Mouse (Mus musculus) left cerebral cortex, adult 11 months (tissue): ENCODE measurements around the gene Nos1ap.

Experiments
- DNase-seq: peaks from one replicate; pipeline ENCODE4 v3.0.0; 2022; ENCODE audit warnings: low spot score

Nos1ap gene

DNA sequence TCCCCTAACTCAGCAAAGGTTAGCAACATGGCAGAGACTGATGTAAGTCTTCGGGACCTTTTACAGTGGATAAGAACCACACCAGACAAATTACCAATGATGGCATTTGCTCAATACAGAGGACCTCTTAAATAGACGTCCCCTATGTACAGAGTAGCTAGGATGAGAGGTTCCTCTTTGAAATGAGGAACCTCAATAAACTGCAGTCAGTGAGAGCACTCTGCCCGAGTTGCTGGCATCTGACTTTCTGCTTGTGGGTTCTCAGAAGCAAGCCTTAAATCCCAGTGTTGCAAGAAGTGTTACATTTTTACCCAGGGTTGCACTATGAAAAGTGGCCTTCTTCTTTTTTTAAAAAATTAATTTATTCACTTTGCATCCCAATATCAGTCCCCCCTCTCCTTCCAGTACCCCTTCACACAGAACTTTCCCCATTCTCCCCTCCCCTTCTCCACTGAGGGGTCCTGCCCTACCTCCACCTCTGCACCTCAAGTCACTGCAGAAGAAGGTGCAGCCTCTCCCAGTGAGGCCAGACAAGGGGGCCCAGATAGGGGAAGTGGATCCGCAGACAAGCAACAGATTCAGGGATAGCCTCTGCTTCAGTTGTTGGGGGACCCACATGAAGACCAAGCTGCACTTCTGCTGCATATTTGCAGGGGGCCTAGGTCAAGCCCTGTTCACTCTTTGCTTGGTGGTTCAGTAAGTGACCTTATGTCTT lies 307.1 kb downstream of the Nos1ap start:
- no peak for DNase-seq

GRCm38 (mm10) chr1:170277016-170277415 lies 312.6 kb downstream of the Nos1ap start, which contains the start of gene Sh2d1b1:
Sh2d1b1 (plus strand) TSS chr1:170277320.
- no peak for DNase-seq

DNA sequence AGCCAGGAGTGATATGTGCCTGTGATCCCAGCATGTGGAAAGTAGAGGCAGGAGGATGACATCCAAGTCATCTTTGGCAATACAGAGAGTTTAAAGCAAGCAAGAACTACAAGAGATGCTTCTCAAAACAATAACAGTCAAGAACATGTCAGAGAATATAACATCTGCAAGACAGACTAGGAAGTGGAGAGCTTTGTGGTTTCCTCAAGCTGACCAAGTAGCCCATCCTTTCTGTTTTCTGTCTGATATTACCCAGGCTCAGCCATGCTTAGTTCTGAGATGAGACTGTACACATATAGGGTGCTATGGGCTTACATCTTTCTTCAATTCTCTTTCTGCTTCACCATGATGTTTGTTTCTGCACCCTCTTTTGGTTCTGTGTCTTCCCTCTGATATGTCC lies 316.4 kb downstream of the Nos1ap start:
- no peak for DNase-seq

- DNase-seq = no peak
Measured at GRCm38 (mm10) chr1:170270696-170271095, 319.0 kb downstream of the Nos1ap start.

- no peak for DNase-seq
Measured at GRCm38 (mm10) chr1:170270281-170270680, 319.4 kb downstream of the Nos1ap start.

- DNase-seq = peak; percentile 85
Measured at GRCm38 (mm10) chr1:170255560-170255910, 334.1 kb downstream of the Nos1ap start.

DNA sequence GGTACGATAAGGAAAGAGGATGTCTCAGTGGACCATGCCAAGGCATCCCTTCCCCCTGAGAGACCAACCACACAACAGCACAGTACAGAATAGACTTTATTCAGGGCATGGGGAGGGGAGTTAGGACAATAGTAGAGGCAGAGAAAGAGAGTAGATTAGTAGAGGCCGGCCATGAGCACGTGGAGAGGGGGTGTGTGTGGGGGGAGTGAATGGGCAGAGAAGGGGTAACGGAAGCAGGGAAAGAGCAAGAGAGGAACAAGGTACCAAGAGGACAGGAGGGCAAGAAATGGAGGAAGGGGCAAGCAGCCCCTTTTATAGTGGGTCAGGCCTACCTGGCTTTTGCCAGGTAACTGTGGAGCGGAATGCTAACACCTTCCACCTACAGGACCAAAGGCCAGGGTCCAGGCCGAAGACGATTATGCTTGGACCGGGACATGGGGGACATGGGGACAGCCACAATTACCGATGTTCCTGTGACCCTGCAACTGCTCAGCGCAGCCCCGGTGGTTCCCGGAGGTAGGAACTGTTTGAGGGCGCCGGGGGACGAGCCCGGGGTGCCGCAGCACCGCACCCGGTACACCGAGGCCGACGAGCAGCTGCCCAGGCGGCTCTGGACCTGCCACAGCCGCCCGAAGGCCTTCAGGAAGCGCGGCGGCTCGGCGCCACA lies 334.6 kb downstream of the Nos1ap start:
- DNase-seq = no peak
